Mouse (Mus musculus) lung, postnatal 0 days (tissue): ENCODE data around the gene Hoxb4.

Experiments
- CTCF ChIP-seq: IDR thresholded peaks from 2 replicates; pipeline ENCODE4 v1.5.1; 2016; ENCODE audit warnings: antibody characterized with exemption, mild to moderate bottlenecking
- EP300 ChIP-seq: IDR thresholded peaks from 2 replicates; pipeline ENCODE4 v1.6.1; 2016; ENCODE audit warnings: antibody characterized with exemption, mild to moderate bottlenecking, control low read depth

GRCm38 (mm10) chr11:96327122-96327521 lies 9.1 kb downstream of the Hoxb4 start:
- no peak for TF ChIP-seq CTCF
- no peak for TF ChIP-seq EP300
